Mouse (Mus musculus) stomach, embryonic 14.5 days (tissue): ENCODE data around the gene Mpp6. TPM values are rescaled to one million over a fixed set of nuclear protein-coding genes. Genes with fewer than 3 reads are reported as not detected.

Experiments
- ATAC-seq: fragments of 200-750 bp; cut with Nextera tagmentation; 2 replicates; pipeline ENCODE4 v1.8.0; 2017; ENCODE audit warnings: low read depth, moderate TSS enrichment; ENCODE audit not compliant: insufficient number of reproducible peaks, insufficient read depth, low FRiP score
- H3K27ac ChIP-seq: fragments of 300-500 bp; sonication (generic); 2 replicates; pipeline ENCODE4 v1.5.1; 2014; ENCODE audit warnings: mild to moderate bottlenecking, low read length, moderate library complexity, mixed read lengths
- H3K27me3 ChIP-seq: fragments of 300-500 bp; sonication (generic); 2 replicates; pipeline ENCODE4 v1.6.1; 2014; ENCODE audit warnings: low read length, control low read depth, mixed read lengths; ENCODE audit not compliant: control insufficient read depth, insufficient read depth
- H3K36me3 ChIP-seq: fragments of 300-500 bp; sonication (generic); 2 replicates; pipeline ENCODE4 v1.6.1; 2014; ENCODE audit warnings: mild to moderate bottlenecking, control low read depth, low read length, moderate library complexity, mixed read lengths; ENCODE audit not compliant: control insufficient read depth, insufficient read depth
- H3K4me1 ChIP-seq: fragments of 300-500 bp; sonication (generic); 2 replicates; pipeline ENCODE4 v1.6.1; 2014; ENCODE audit warnings: low read length, control low read depth, mixed read lengths; ENCODE audit not compliant: control insufficient read depth, insufficient read depth
- H3K4me2 ChIP-seq: fragments of 300-500 bp; sonication (generic); replicated peaks from 2 replicates; pipeline ENCODE4 v1.6.1; 2014; ENCODE audit warnings: low read depth, low read length, control low read depth
- H3K4me3 ChIP-seq: fragments of 300-500 bp; sonication (generic); 2 replicates; pipeline ENCODE4 v1.5.1; 2014; ENCODE audit warnings: low read depth, low read length, control low read depth
- H3K9ac ChIP-seq: fragments of 300-500 bp; sonication (generic); replicated peaks from 2 replicates; pipeline ENCODE4 v1.6.1; 2014; ENCODE audit warnings: low read depth, mild to moderate bottlenecking, control low read depth, low read length, moderate library complexity, mixed read lengths
- H3K9me3 ChIP-seq: fragments of 300-500 bp; sonication (generic); 2 replicates; pipeline ENCODE4 v1.6.1; 2016; ENCODE audit warnings: low read depth, low read length, control low read depth; ENCODE audit not compliant: control insufficient read depth
- WGBS: fragments of 180-500 bp; shearing (Covaris S2); extraction: QIAGEN DNeasy Blood & Tissue Kit; methylation state at CpG from one replicate; pipeline ENCODE4 v1.1.7; 2014; 5-methylcytosine and 5-hydroxymethylcytosine counted together
- polyA plus RNA-seq: library from polyadenylated mRNA; unstranded; fragments of >200 nt; fragmentation: Nextera tagmentation; extraction: Ambion mirVana; gene quantifications from 2 replicates; pipeline ENCODE4 v1.2.1, GENCODE M21; 2014

The Mpp6 gene
- polyA plus RNA-seq, 1 experiment from 2014 or later: 59.2 TPM

GRCm38 (mm10) chr6:50168821-50169220, 58.8 kb downstream of the Mpp6 start:
- Histone ChIP-seq H3K36me3 (no peaks in the 10 kb centered on the region), H3K4me3 (no peak overlapping the region), H3K27me3 (no peaks in the 10 kb centered on the region), H3K4me2 (no peak overlapping the region), H3K9me3 (no peaks in the 10 kb centered on the region), H3K27ac (no peak overlapping the region), H3K9ac (no peak overlapping the region), H3K4me1 (no peaks in the 10 kb centered on the region)
- no peak for ATAC-seq
- 91% methylated on average over 4 of the region's 4 CpGs for WGBS

GRCm38 (mm10) chr6:50169771-50170170, 59.7 kb downstream of the Mpp6 start:
- H3K27me3 ChIP-seq: no peaks in the 10 kb centered on the region
- no peak overlapping the region for H3K4me3 ChIP-seq
- H3K4me1 ChIP-seq: no peaks in the 10 kb centered on the region
- H3K9me3 ChIP-seq: no peaks in the 10 kb centered on the region
- no peak for ATAC-seq
- no peak overlapping the region for H3K9ac ChIP-seq
- no peaks in the 10 kb centered on the region for H3K36me3 ChIP-seq
- no peak overlapping the region for H3K4me2 ChIP-seq
- no peak overlapping the region for H3K27ac ChIP-seq

- Histone ChIP-seq H3K27ac (no peak overlapping the region), H3K9me3 (no peaks in the 10 kb centered on the region), H3K9ac (no peak overlapping the region), H3K27me3 (no peaks in the 10 kb centered on the region), H3K4me1 (no peaks in the 10 kb centered on the region), H3K36me3 (no peaks in the 10 kb centered on the region), H3K4me3 (no peak overlapping the region), H3K4me2 (no peak overlapping the region)
- ATAC-seq: no peak
- 85% methylated on average over 1 of the region's 1 CpGs for WGBS
These were observed 65.7 kb downstream of the Mpp6 start for GRCm38 (mm10) chr6:50175736-50176135.

GRCm38 (mm10) chr6:50180189-50180588, 70.1 kb downstream of the Mpp6 start:
- H3K9ac ChIP-seq: no peak overlapping the region
- H3K27me3 ChIP-seq: no peaks in the 10 kb centered on the region
- H3K27ac ChIP-seq: no peak overlapping the region
- no peak overlapping the region for H3K4me3 ChIP-seq
- no peak overlapping the region for H3K4me2 ChIP-seq
- 76% methylated on average over 4 of the region's 4 CpGs for WGBS
- no peak for ATAC-seq
- H3K4me1 ChIP-seq: no peaks in the 10 kb centered on the region
- peaks cover 3% of the 10 kb centered on the region; the same call in 1 of the 2 replicates for H3K36me3 ChIP-seq
- H3K9me3 ChIP-seq: no peaks in the 10 kb centered on the region

GRCm38 (mm10) chr6:50187955-50188354, 77.9 kb downstream of the Mpp6 start:
- 73% methylated on average over 4 of the region's 4 CpGs for WGBS
- no peaks in the 10 kb centered on the region for H3K27me3 ChIP-seq
- H3K4me1 ChIP-seq: no peaks in the 10 kb centered on the region
- no peak overlapping the region for H3K9ac ChIP-seq
- ATAC-seq: no peak
- no peak overlapping the region for H3K4me3 ChIP-seq
- H3K27ac ChIP-seq: no peak overlapping the region
- H3K9me3 ChIP-seq: no peaks in the 10 kb centered on the region
- no peak overlapping the region for H3K4me2 ChIP-seq
- H3K36me3 ChIP-seq: no peaks in the 10 kb centered on the region

- Histone ChIP-seq H3K4me3 (no peak overlapping the region), H3K9me3 (no peaks in the 10 kb centered on the region), H3K27me3 (no peaks in the 10 kb centered on the region), H3K27ac (no peak overlapping the region), H3K4me1 (no peaks in the 10 kb centered on the region), H3K4me2 (no peak overlapping the region), H3K36me3 (no peaks in the 10 kb centered on the region), H3K9ac (no peak overlapping the region)
- ATAC-seq: no peak
These were observed 79.3 kb downstream of the Mpp6 start for GRCm38 (mm10) chr6:50189376-50189775.

GRCm38 (mm10) chr6:50191605-50192004, 81.6 kb downstream of the Mpp6 start:
- Histone ChIP-seq H3K4me3 (no peak overlapping the region), H3K36me3 (peaks cover 4% of the 10 kb centered on the region; the same call in 1 of the 2 replicates), H3K9me3 (no peaks in the 10 kb centered on the region), H3K4me2 (no peak overlapping the region), H3K9ac (no peak overlapping the region), H3K4me1 (no peaks in the 10 kb centered on the region), H3K27ac (no peak overlapping the region), H3K27me3 (no peaks in the 10 kb centered on the region)
- WGBS: 80% methylated on average over 3 of the region's 3 CpGs
- ATAC-seq: no peak

GRCm38 (mm10) chr6:50192169-50192568, 82.1 kb downstream of the Mpp6 start:
- Histone ChIP-seq H3K4me3 (no peak overlapping the region), H3K36me3 (peaks cover 5% of the 10 kb centered on the region; the same call in 1 of the 2 replicates), H3K4me1 (no peaks in the 10 kb centered on the region), H3K4me2 (no peak overlapping the region), H3K9me3 (no peaks in the 10 kb centered on the region), H3K9ac (no peak overlapping the region), H3K27me3 (no peaks in the 10 kb centered on the region), H3K27ac (no peak overlapping the region)
- 64% methylated on average over 1 of the region's 1 CpGs for WGBS
- ATAC-seq: no peak

- Histone ChIP-seq H3K4me1 (no peaks in the 10 kb centered on the region), H3K27ac (no peak overlapping the region)
- 87% methylated on average over 3 of the region's 3 CpGs for WGBS
These were observed 82.8 kb downstream of the Mpp6 start for GRCm38 (mm10) chr6:50192822-50193221.

More at GRCm38 (mm10) chr6:50192822-50193221, 82.8 kb downstream of the Mpp6 start:
- no peak overlapping the region for H3K4me3 ChIP-seq
- H3K4me2 ChIP-seq: no peak overlapping the region
- H3K36me3 ChIP-seq: peaks cover 5% of the 10 kb centered on the region; the same call in 1 of the 2 replicates
- ATAC-seq: no peak
- H3K27me3 ChIP-seq: no peaks in the 10 kb centered on the region
- no peak overlapping the region for H3K9ac ChIP-seq
- H3K9me3 ChIP-seq: no peaks in the 10 kb centered on the region
